Mouse (Mus musculus) midbrain, embryonic 16.5 days (tissue): ENCODE data around the gene Cmas. TPM values are rescaled to one million over a fixed set of nuclear protein-coding genes. Genes with fewer than 3 reads are reported as not detected.
A peak's percentile ranks its signal among the peaks of the same experiment; 100 is the strongest.

Source experiments
- ATAC-seq: fragments of 200-750 bp; cut with Nextera tagmentation; 2 replicates; pipeline ENCODE4 v1.8.0; 2017; ENCODE audit warnings: moderate TSS enrichment
- H3K27ac ChIP-seq: fragments of 300-500 bp; sonication (generic); 2 replicates; pipeline ENCODE4 v1.5.1; 2014; ENCODE audit warnings: mild to moderate bottlenecking, low read length, mixed read lengths
- H3K27me3 ChIP-seq: fragments of 300-500 bp; sonication (generic); 2 replicates; pipeline ENCODE4 v1.6.1; 2014; ENCODE audit warnings: low read depth, low read length, mixed read lengths; ENCODE audit not compliant: control insufficient read depth, insufficient read depth
- H3K36me3 ChIP-seq: fragments of 300-500 bp; sonication (generic); 2 replicates; pipeline ENCODE4 v1.6.1; 2014; ENCODE audit warnings: mild to moderate bottlenecking, low read length, moderate library complexity, mixed read lengths; ENCODE audit not compliant: control insufficient read depth, insufficient read depth
- H3K4me1 ChIP-seq: fragments of 300-500 bp; sonication (generic); 2 replicates; pipeline ENCODE4 v1.6.1; 2014; ENCODE audit warnings: mild to moderate bottlenecking, low read length, mixed read lengths; ENCODE audit not compliant: control insufficient read depth, insufficient read depth
- H3K4me2 ChIP-seq: fragments of 300-500 bp; sonication (generic); 2 replicates; pipeline ENCODE4 v1.6.1; 2014; ENCODE audit warnings: mild to moderate bottlenecking, low read length, mixed read lengths
- H3K4me3 ChIP-seq: fragments of 300-500 bp; sonication (generic); 2 replicates; pipeline ENCODE4 v1.5.1; 2014; ENCODE audit warnings: low read depth, mild to moderate bottlenecking, low read length, moderate library complexity, mixed read lengths
- H3K9ac ChIP-seq: fragments of 300-500 bp; sonication (generic); 2 replicates; pipeline ENCODE4 v1.6.1; 2014; ENCODE audit warnings: low read depth, low read length, mixed read lengths
- H3K9me3 ChIP-seq: fragments of 300-500 bp; sonication (generic); replicated peaks from 2 replicates; pipeline ENCODE4 v1.6.1; 2014; ENCODE audit warnings: mild to moderate bottlenecking, low read length, mixed read lengths; ENCODE audit not compliant: control insufficient read depth, poor library complexity, severe bottlenecking
- WGBS: fragments of 180-500 bp; shearing (Covaris S2); extraction: QIAGEN DNeasy Blood & Tissue Kit; methylation state at CpG from one replicate; pipeline ENCODE4 v1.1.7; 2014; 5-methylcytosine and 5-hydroxymethylcytosine counted together
- polyA plus RNA-seq: library from polyadenylated mRNA; unstranded; fragments of >200 nt; fragmentation: Nextera tagmentation; extraction: Ambion mirVana; gene quantifications from 2 replicates; pipeline ENCODE4 v1.2.1, GENCODE M21; 2015

Cmas gene
- polyA plus RNA-seq = 226 and 229 TPM in 2 replicates

GRCm38 (mm10) chr6:142756507-142757333, at the start of gene Cmas:
TSS of gene Cmas (plus strand) at chr6:142756686.
- peak within 1 kb of the TSS; percentile 65 for H3K4me3 ChIP-seq
- H3K4me1 ChIP-seq = peaks cover 24% of the 10 kb centered on the region
- H3K36me3 ChIP-seq = no peaks in the 10 kb centered on the region; the same call in 1 of the 2 replicates
- under 1% methylated on average over 61 of the region's 68 CpGs for WGBS
- no peaks in the 10 kb centered on the region for H3K9me3 ChIP-seq
- peak within 1 kb of the TSS; percentile 86 for H3K27ac ChIP-seq
- peak; percentile 94 for ATAC-seq
- peak within 1 kb of the TSS; percentile 89 for H3K9ac ChIP-seq
- no peaks in the 10 kb centered on the region for H3K27me3 ChIP-seq
- peak within 1 kb of the TSS; percentile 56 for H3K4me2 ChIP-seq

GRCm38 (mm10) chr6:142706688-142707087, 49.8 kb upstream of the Cmas start:
- Histone ChIP-seq H3K9me3 (no peaks in the 10 kb centered on the region), H3K4me3 (no peak overlapping the region), H3K4me2 (no peak overlapping the region), H3K27me3 (no peaks in the 10 kb centered on the region), H3K4me1 (peaks cover 6% of the 10 kb centered on the region), H3K36me3 (no peaks in the 10 kb centered on the region), H3K9ac (no peak overlapping the region), H3K27ac (no peak overlapping the region)
- no peak for ATAC-seq
- 79% methylated on average over 3 of the region's 3 CpGs for WGBS

- Histone ChIP-seq H3K4me3 (no peak overlapping the region), H3K4me1 (no peaks in the 10 kb centered on the region), H3K4me2 (no peak overlapping the region), H3K27me3 (no peaks in the 10 kb centered on the region; the same call in 1 of the 2 replicates), H3K9ac (no peak overlapping the region), H3K9me3 (no peaks in the 10 kb centered on the region), H3K36me3 (no peaks in the 10 kb centered on the region), H3K27ac (no peak overlapping the region)
- no peak for ATAC-seq
- 84% methylated on average over 6 of the region's 6 CpGs for WGBS
Measured at GRCm38 (mm10) chr6:142708369-142708768, 48.1 kb upstream of the Cmas start.

GRCm38 (mm10) chr6:142710690-142711089, 45.8 kb upstream of the Cmas start:
- H3K27ac ChIP-seq = no peak overlapping the region
- ATAC-seq = no peak
- H3K4me2 ChIP-seq = no peak overlapping the region
- WGBS = 83% methylated on average over 6 of the region's 6 CpGs
- no peaks in the 10 kb centered on the region; the same call in 1 of the 2 replicates for H3K27me3 ChIP-seq
- no peak overlapping the region for H3K4me3 ChIP-seq
- no peaks in the 10 kb centered on the region for H3K36me3 ChIP-seq
- H3K9me3 ChIP-seq = no peaks in the 10 kb centered on the region
- no peak overlapping the region for H3K9ac ChIP-seq
- no peaks in the 10 kb centered on the region for H3K4me1 ChIP-seq

- Histone ChIP-seq H3K27ac (no peak overlapping the region), H3K9ac (no peak overlapping the region), H3K4me1 (no peaks in the 10 kb centered on the region), H3K36me3 (no peaks in the 10 kb centered on the region), H3K27me3 (no peaks in the 10 kb centered on the region; the same call in 1 of the 2 replicates), H3K4me2 (no peak overlapping the region), H3K4me3 (no peak overlapping the region), H3K9me3 (no peaks in the 10 kb centered on the region)
- ATAC-seq = no peak
- WGBS = 63% methylated on average over 4 of the region's 4 CpGs
Measured at GRCm38 (mm10) chr6:142711106-142711505, 45.4 kb upstream of the Cmas start.

GRCm38 (mm10) chr6:142715026-142715425, 41.5 kb upstream of the Cmas start:
- no peaks in the 10 kb centered on the region for H3K36me3 ChIP-seq
- H3K4me1 ChIP-seq = no peaks in the 10 kb centered on the region
- no peak overlapping the region for H3K4me3 ChIP-seq
- no peak overlapping the region for H3K27ac ChIP-seq
- H3K4me2 ChIP-seq = no peak overlapping the region
- 86% methylated on average over 8 of the region's 8 CpGs for WGBS
- H3K9me3 ChIP-seq = no peaks in the 10 kb centered on the region
- H3K27me3 ChIP-seq = no peaks in the 10 kb centered on the region; the same call in 1 of the 2 replicates
- H3K9ac ChIP-seq = no peak overlapping the region
- no peak for ATAC-seq

GRCm38 (mm10) chr6:142717186-142717585, 39.3 kb upstream of the Cmas start:
- no peaks in the 10 kb centered on the region; the same call in 1 of the 2 replicates for H3K27me3 ChIP-seq
- H3K27ac ChIP-seq = no peak overlapping the region
- H3K4me1 ChIP-seq = no peaks in the 10 kb centered on the region
- ATAC-seq = no peak
- H3K9me3 ChIP-seq = no peaks in the 10 kb centered on the region
- no peak overlapping the region for H3K4me2 ChIP-seq
- 68% methylated on average over 4 of the region's 4 CpGs for WGBS
- no peak overlapping the region for H3K9ac ChIP-seq
- no peaks in the 10 kb centered on the region for H3K36me3 ChIP-seq
- no peak overlapping the region for H3K4me3 ChIP-seq

- no peak for ATAC-seq
- WGBS = 79% methylated on average over 7 of the region's 7 CpGs
- Histone ChIP-seq H3K27ac (no peak overlapping the region), H3K9ac (no peak overlapping the region), H3K36me3 (no peaks in the 10 kb centered on the region), H3K4me3 (no peak overlapping the region), H3K9me3 (no peaks in the 10 kb centered on the region), H3K4me1 (no peaks in the 10 kb centered on the region), H3K4me2 (no peak overlapping the region), H3K27me3 (no peaks in the 10 kb centered on the region)
Measured at GRCm38 (mm10) chr6:142718167-142718566, 38.3 kb upstream of the Cmas start.

GRCm38 (mm10) chr6:142720641-142721040, 35.8 kb upstream of the Cmas start:
- Histone ChIP-seq H3K4me2 (no peak overlapping the region), H3K27me3 (no peaks in the 10 kb centered on the region), H3K4me3 (no peak overlapping the region), H3K9me3 (no peaks in the 10 kb centered on the region), H3K36me3 (no peaks in the 10 kb centered on the region), H3K4me1 (no peaks in the 10 kb centered on the region), H3K9ac (no peak overlapping the region), H3K27ac (no peak overlapping the region)
- no peak for ATAC-seq
- WGBS = 80% methylated on average over 6 of the region's 6 CpGs
